Mouse (Mus musculus) kidney, adult 8-10 months (tissue): ENCODE measurements around the gene Cckar.
"Not testable (repeated sequence)": the region's sequence is repeated elsewhere in the genome, so short reads cannot be mapped to it uniquely, and the experiment has no call there.

Experiments
- DNase-seq, 2 experiments: peaks; one replicate each; pipeline ENCODE4 v3.0.0; 2022

The Cckar gene

DNA sequence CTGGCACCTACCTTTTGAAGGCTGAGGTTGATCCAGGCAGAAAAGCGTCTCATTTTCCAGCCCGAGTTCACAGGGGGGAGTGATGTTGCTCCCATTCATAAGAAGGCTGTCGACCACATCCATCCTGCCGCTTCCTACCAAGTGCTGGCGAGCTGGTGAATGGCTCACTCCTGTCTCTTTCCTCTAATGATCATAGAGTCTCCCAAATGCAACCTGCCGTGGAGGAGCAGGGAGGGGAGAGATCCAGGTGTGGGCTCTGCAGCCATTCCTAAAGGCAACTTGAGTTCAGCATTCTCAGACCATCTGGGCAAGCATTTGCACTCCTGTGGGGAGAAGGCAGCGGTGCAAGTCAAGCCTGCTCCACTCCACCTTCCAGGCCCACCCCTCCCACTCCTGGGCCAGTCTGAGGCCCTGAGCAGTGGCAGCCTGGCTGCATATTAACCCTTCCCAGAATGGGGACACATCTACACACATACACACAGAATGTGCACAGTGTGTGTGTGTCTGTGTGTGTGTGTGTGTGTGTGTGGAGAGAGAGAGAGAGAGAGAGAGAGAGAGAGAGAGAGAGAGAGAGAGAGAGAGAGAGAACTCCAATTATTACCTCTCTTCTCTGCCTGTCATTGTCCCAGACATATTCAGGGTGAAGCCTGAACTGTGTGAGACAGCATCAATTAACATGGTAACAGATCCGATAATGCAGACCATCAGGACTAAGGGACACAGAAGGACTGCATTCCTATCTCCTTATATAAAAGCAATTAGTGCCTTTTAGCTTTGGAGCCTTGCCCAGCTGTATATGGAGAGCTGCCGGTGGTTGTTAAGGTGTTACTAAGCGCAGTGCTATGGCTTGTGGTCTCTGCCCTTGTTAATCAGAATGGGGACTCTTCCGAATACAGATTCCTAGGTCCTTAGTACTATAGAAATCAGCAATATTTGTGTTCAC is at the start of gene Cckar:
Gene Cckar, minus strand, starts transcription at position 471 of the 943 bp plus-strand sequence.
- DNase-seq = peak; percentile 64 to 69

DNA sequence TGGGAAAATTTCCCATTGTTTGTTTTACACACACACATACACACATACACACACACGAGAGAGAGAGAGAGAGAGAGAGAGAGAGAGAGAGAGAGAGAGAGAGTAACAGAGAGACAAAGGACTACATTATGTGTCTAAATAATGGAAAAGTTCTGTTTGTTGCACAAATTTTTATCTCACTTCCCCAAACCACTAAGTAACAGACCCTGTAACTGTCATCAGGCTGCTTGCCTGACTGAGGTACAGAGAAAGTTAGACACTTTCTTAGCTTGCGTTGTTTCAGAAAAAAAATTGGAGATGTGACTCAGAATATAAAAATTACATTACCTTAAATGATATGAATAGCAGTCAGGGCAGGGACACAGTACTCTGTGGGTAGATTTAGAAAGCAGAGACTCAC is 36.6 kb upstream of the Cckar start:
- DNase-seq = no peak

DNA sequence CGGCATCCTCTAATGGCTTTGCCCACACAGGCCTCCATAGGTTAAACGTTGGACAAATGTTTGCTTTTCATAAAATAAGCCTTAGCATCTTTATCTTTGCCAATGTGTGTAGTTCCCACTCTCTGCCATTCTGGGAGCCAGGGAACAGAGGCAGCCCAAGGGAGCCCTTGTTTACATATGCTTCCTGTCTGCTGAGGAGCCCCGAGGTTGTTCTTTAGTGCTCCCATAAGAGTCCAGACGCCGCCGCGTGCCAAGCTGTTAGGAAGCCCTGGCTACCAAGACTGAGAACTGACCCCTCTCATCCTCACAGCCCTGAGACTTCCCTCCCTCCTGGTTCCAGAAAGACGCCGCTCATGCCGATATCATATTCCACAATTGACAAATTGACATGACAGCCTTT is 25.4 kb upstream of the Cckar start:
- no peak for DNase-seq

DNA sequence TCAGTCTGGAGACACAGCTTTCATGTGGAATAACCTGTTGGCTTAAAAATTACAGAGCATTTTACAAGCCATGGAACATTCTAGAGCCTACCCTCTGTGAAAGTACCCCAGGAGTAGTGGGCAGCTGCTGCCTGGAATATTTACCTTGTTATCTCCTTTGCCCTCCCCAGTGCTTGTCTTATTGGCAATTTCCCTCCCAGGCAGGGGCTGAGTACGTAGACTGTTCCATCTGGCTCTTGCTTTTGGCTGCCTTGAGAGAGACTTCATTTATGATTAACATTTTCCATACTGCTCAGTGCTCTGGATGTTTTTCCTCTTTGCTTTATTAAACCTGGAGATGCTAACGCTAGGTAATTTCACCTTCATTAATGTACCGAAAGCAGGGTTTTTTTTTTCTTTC is 20.1 kb upstream of the Cckar start:
- peak; percentile 31 to 55 for DNase-seq

DNA sequence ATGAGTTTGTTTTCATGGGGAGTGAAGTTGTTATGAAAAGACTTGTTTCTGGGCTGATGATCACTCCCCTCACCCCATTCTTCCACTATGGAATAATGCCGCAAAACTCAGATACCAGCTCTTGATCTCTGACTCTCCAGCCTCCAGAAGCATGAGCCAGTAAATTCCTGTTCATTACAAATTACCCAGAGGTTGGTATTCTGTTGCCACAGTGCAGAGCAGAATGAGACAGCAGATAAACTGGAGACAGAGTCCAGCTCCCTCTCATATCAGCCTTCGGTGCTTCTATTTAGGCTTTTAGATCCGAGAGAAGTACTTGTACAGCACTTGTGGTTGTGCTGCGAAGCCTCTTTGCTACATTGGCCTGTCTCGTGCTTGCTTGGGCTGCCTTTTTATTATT is 18.5 kb upstream of the Cckar start:
- DNase-seq = peak; percentile 28 to 54

DNA sequence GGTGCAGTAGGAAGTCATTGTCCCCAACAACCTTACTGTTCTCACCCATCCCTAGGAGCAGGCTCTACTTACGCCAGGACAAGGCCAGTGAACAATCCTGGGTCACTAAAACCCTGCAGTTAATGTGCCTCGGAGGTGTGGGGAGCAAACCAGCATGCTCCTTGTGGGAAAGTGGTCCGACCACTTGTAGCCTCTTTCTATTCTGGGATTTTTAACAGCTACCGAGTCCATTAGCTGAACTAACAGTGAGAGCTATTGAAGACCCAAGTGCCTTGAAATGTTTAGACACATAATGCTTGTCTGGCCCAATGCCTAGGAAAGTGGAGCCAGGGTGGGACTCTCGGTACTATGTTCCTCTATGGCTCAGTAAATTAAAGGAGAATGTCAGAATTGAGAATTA is 9.0 kb upstream of the Cckar start:
- no peak for DNase-seq

DNA sequence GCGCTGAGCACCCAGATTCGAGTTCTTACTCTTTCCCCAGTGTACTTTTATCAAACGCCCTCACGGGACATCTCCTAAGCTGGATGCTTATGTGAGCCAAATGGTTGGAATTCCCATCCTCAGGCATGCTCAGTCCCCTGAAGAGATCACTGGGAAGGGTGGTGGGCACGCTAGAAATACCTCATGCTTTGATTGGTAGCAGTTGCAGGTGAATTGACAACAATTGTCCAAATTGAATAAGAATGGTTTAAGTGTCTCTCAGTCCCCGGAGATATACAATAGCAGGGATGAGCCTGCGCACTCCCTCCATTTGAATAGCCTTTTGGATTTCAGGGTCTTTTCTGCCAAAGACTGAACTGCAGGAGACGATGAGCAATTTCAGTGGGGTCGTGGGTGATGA is 3.8 kb upstream of the Cckar start:
- no peak for DNase-seq

DNA sequence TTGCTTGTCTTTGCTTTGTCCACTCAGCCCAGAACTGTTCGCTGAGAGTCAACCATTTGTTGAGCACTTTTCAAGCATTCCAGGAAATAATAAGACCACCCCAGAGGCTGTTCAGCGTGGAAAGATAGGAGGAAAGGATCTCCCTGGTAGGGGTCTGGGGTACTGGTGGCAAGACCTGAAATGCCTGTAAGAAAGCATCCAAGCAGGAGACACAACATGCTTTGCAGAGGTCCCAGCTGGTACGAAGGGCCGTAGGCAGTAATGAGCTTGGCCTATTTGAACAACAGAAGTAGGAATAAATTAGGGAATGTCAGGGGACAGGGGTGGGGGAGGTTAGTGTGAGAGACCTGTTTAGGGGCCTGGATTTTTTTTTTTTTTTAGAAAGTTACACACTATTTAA is 686 bp upstream of the Cckar start:
- DNase-seq = no peak

DNA sequence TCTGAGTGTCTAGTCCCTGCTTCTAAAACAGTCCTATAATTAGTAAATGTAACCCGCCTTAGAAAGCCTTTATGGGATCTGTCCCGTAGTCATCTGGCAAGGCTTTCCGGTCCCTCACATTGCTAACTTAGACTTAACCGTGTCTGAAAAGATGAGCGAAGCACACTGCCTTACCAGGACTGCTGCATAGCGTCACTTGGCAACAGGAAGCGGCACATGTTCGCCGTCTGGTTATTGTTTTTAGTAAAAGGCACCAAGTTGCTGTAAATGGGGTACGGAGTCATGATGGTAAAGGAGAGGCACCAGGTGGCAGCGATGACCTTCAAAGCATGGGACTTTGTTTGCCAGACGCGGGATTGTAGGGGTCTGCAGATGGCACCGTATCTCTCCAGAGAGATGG is 4.8 kb downstream of the Cckar start:
- no peak for DNase-seq

DNA sequence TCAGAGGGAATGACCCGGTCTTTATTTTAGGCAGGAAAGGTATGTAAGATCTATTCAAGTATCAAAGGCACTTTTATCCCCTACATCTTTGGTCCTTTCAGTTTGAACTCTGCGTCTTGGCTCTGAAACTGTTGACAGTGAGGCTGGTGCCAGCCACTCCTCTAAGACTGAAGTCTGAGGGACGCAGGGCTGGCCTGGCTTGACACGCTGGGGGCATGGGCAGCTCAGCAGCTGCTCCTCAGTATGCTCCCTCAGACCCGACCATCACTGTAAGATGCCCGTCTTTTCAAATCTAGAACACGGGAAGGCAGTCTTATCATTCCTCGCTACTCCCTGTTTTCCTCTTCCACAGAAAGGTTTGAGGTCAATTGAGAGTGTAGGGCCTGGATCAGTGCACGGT is 9.7 kb downstream of the Cckar start:
- DNase-seq = no peak

DNA sequence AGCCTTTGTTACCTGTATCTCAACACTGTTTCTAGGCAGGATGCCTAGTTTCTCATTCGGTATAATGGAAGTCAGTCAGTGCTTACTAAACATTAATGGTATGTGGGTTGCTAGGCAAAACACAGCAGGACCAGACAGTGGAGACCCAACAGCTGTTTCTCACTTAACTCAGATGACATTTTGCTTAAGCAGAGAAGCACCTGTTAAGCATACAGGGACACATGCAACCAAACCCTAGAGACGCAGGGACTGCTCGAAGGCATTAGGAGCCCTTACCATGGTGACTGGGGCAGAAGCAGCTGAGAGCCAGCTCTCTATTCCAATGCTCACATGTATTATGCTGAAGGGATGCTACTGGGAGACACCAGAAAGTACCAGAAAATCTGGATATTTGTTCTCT is 10.8 kb downstream of the Cckar start:
- no peak for DNase-seq

DNA sequence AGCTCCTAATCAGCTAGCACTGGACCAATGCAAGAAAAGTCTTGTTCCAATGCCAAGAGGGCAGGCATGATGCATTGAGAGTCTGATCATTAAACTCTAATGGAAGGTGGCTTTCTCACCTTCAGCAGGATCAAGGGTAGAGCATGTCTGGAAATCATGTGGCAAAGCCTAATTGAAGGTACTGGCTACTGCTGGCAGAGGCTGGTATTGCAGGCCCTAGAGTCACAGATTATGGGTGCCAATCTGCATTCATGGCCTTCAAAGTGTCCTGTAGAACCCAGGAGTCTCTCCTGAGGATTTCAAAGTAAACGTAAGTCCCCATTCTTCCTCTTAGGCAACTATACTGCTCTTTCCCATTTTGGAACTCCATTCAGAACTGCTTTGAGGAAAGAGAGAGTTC is 14.8 kb downstream of the Cckar start:
- DNase-seq = no peak

DNA sequence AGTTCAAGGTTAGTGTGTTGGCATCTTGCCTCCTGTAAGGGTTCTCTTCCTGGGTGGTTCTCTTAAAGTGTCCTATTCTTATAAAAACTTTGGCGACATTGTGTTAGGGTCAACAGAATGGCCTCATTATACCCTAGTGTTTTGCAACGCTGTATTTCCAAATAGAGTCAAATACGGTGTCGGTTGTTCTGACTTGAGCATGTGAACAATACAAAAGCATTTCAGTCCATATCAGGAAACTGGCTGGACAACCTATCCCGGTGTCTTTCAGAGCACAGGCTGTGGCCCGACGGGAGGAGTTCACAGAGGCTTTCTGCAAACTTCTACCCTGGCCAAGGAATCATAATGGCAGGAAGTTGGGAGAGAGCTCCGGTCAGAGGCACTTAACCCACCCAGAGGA is 15.4 kb downstream of the Cckar start:
- DNase-seq = no peak

DNA sequence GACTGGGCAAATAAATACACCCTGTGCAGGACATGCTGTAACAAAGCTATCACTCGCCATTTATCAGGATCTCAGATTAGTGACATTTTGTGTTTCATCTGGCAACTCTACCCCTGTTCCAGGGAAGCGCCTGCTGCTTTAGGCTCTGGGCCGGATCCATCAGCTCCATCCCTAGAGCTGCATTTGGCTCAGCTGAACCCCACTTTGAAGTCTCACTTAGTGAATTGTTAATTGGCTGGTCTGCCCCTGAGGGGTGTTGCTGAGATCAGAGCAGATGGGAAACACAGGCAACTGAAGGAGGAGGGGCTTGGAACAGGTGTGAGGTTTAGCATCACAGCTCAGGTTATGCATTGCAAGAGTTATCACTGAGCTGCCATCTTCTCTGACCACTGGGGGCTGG is 15.9 kb downstream of the Cckar start:
- DNase-seq = no peak

DNA sequence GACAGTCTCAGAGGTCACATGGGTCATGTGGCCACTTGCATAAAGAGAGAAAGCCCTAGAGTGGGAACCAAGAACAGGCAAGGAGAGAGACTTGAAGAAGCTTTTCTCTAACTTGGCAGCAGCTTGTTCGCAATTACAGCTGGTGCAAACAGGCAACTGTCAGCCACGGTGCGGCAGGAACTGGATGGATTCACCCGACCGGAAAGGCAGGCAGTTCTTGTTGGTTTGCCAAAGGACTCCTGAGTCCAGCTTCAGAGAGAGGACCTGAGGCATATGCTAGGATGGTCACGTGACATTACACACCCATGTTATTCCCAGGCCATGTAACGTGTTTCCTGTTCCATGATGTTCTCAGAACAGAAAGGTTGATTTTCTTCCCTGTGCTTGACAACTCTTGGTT is 19.2 kb downstream of the Cckar start:
- DNase-seq = peak; percentile 21 to 37

DNA sequence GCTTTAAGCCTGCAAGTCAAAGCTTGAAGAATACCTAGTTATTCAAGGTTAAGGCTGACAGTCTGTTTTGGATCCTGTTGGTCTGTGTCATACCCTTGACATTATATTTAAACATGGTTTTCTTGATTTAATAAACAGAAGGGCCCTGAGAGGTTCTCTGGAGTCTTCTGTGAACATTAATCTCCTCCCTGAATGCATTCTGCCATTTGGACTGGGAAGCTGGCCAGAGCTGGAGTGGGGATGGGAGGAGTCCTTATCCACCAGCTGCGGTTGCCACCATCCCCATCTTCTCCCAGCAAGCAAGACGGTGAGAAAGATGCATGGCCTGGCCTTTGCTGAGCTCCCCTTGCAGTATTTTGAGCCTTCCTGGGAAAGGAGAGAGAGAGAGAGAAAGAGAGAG is 21.1 kb downstream of the Cckar start:
- DNase-seq = no peak

DNA sequence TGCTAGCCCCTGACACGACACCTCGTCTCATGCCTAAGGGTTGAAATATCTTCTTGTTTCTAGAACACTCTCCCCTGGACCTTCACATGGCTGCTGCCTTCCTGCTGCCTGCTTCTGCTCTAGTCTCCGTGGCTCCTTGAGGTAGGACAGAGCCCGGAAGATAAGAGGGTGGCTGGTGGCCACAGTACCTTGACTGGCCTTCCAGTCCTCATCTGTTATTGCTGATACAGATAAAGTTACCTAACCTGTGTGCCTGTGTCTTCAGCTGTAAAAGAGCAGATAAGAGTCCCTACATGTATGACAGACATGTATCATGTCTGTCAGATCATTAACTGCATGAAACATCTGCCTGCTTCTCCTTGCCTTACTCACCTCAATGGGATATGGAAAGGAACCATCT is 21.9 kb downstream of the Cckar start:
- DNase-seq = no peak

DNA sequence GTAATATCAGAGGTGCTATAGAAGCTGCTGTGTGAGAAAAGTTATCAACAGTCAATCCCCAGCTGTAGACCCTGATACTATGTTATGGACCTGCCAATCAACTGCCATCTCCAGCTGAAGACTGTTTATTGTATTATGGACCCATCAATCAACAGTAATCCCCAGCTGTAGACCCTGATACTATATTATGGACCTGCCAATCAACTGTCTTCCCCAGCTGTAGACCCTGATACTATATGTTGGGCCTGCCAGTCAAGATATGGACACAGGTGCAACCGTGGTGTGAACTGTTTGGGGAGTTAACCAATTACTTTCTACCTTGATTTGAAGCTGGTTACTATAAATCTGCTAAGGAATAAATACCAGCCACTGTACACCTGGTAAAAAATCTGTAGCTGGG is 23.1 kb downstream of the Cckar start:
- DNase-seq = no peak

DNA sequence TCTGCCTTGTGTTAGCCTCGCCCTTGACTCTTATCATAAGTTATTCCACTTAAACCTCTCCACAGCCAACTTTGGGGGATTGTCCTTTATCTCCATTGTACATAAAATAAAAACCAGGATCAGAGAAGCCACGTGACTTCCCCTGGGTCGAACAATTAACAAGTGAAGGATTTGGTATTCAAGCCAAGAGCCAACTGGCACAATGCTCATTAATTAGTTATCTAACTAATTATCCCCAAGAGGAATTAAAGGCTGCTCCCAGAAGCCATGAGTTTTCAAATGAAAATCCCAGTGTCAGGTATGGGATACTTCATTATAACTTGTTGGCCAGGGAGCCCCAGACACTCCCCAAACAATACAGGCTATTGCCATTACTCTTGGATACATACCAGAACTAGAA is 23.6 kb downstream of the Cckar start:
- peak in 1 of 2 experiments; percentile 12 for DNase-seq

DNA sequence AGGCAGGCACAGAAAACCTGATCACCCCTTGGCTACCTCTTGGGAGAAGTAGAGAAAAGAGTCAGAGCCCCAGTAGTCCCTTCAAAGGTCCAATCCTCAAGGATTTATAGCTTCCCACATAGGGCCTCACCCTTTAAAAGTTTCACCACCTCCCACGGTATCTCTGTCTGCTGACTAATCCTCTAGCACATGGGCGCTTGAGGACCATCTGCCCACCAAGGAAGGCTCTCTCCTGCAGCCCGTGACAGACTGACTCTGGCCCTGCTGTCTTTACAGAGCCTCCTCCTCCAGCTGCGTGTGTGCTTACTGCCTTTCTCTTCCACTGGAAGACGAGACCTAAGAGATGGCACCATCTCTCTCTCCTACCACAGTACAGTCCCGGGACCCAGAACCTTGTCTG is 27.9 kb downstream of the Cckar start:
- DNase-seq = no peak

DNA sequence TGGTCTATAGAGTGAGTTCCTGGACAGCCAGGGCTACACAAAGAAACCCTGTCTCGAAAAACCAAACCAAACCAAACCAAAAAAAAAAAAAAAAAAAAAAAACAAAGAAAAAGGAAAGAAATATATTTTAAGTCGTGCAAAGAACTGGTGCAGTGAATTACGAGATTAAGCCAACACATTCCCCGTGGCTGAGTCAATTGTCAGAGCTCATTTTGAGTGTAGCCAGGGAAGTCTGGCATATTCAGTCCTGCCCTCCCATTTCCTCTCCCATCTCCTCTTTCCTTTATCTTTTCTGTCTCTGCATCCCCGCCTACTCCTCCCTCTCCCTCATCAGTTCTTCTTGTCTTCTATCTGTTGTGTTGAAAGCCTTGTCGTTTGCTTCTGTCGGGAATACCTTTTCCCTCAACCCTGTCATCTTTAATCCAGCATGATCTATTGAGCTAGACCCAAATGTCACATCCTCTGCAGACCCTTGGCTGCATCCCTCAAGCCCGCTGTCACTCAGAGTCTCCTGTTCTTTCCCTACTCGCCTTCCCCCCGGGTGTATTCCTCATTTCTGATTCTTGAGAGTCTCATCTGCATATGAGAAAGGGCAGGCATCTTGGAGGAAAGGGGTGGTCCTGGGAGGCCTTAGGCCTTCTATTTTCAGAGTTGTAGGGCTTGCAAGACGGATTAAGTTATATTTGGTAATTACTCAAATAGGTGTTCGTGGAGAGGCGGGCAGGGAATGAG is 29.3 kb downstream of the Cckar start:
- DNase-seq = no peak

DNA sequence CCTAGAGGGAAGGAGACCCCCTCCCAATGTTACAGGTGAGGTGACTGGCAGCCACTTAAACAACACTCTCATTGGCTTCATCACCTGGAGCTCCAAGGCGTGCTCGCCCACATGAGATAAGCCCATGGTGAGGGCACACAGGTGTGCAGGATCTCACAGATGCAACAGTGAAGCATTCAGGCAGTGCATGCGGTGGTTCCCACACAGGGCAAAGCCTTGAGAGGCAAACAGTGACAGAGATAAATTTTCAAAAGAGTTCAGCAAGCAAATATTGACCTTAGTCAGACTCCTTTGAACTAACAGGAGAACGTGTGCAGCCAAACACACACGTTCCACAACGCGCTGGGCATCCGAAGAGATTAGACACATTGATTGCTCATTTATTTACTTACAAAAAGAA is 30.8 kb downstream of the Cckar start:
- DNase-seq = no peak

DNA sequence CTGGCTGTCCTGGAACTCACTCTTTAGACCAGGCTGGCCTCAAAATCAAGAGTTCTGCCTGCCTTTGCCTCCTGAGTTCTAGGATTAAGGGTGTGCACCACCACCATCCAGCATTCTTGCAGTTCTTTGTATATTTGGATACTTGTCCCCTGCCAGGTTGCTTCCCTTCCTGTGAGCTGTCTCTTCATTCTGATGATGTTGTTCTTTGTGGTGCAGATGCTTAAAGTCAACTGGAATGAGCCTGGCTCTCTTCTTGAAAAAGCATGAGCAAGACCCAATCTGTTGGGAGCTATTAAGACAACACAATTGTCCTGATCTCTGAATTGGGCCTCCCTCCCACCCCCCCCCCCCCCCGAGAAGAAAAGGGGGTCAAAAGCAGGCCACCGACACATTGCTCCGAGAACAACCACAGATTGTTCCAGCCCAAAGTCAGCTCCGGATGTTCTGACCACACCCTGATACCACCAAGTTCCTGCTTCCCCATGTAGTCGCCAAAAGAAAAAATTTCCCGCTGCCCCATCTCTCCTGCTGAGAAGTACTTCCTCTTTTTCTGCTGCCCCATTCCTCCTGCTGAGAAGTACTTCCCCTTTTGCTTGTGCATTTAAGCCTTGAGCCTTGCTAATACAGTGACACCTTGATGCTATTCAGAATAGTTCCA is 33.9 kb downstream of the Cckar start:
- not testable (repeated sequence) for DNase-seq

DNA sequence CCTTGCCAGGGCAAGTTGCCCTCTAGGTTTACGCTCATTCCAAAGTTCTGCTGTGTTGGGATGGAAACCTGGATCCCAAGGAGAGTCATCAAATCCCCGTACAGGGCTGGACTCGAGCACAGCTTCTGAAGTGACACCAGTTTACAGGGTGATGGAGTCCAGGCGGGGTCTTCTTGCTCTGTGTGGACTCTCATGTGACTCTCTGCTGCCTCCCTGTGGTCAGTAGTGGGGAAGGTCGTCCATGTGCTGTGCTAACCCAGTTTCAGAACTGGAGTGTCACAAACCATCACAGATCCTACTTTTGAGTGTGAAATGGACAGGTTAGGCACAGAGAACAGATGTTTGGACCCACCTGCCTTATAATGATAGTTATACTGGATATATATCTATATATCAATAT is 35.2 kb downstream of the Cckar start:
- peak; percentile 47 to 74 for DNase-seq
